Mouse (Mus musculus): ENCODE measurements around the gene Rps11. TPM values are rescaled to one million over a fixed set of nuclear protein-coding genes. Genes with fewer than 3 reads are reported as not detected.
A peak's percentile ranks its signal among the peaks of the same experiment; 100 is the strongest.

Rps11 gene
- polyA plus RNA-seq, 1 experiment from 2014 or later, result 781 TPM

DNA sequence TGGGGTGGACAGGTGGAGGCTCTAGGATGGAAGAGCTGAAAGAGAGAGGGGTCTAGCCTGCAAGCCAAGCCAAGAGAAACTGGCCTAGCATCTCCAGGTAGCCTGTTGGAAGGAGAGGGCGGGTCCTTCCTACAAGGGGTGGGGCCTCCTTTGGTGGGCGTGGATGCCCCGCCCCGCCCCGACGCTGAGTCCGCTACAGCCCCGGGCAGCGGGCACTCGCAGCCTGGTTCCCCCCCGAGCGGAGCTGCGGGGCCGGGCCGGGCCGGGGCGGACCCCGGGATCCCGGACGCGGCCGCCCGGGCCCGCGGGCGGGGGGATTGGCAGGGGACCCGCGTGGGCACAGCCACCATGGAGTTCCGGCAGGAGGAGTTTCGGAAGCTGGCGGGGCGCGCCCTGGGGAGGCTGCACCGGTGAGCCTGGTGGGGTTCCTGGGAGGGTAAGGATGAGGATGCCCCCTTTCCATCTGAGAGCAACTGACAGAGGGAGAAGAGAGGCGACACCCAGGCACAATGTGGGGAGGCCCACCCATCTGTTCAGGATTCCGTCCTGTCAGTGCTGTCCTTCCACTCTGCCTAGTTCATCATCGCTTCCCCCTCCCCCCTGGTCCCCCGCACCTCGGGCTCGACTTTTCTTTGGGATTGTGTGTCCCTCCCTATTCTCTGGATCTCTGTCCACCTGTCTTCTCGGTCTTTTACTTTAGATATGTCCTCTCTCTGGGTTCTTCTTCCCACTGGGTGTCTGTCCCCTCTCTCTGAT is 39.7 kb upstream of the Rps11 start, which contains the start of gene Slc17a7:
Slc17a7 (plus strand) TSS at position 215 of the 756 bp plus-strand sequence.
- no peaks in the 10 kb centered on the region for H3K9me3 ChIP-seq (ENCODE audit: control insufficient read depth, low read length)
- no peak within 1 kb of the TSS; the same call in 1 of the 2 replicates for H3K9ac ChIP-seq (replicated peaks; ENCODE audit: low read depth, low read length)
- H3K27ac ChIP-seq (ENCODE audit: low read depth, low read length), result no peak within 1 kb of the TSS
- no peak for ATAC-seq (ENCODE audit: low read depth)
- peaks cover 49% of the 10 kb centered on the region for H3K27me3 ChIP-seq (ENCODE audit: control insufficient read depth, insufficient read depth, low read length)
- 0 out of 2 replicates have a peak, but pooled peaks cover 7% of the 10 kb centered on the region for H3K36me3 ChIP-seq (ENCODE audit: control insufficient read depth, insufficient read depth, low read length)
- WGBS, result 3% methylated on average over 26 of the region's 41 CpGs
- H3K4me3 ChIP-seq (ENCODE audit: low read depth, low read length), result peak within 1 kb of the TSS; percentile 29
- H3K4me1 ChIP-seq (ENCODE audit: control insufficient read depth, insufficient read depth, low read length), result no peaks in the 10 kb centered on the region
- H3K4me2 ChIP-seq (ENCODE audit: low read depth, low read length), result peak within 1 kb of the TSS; percentile 59

DNA sequence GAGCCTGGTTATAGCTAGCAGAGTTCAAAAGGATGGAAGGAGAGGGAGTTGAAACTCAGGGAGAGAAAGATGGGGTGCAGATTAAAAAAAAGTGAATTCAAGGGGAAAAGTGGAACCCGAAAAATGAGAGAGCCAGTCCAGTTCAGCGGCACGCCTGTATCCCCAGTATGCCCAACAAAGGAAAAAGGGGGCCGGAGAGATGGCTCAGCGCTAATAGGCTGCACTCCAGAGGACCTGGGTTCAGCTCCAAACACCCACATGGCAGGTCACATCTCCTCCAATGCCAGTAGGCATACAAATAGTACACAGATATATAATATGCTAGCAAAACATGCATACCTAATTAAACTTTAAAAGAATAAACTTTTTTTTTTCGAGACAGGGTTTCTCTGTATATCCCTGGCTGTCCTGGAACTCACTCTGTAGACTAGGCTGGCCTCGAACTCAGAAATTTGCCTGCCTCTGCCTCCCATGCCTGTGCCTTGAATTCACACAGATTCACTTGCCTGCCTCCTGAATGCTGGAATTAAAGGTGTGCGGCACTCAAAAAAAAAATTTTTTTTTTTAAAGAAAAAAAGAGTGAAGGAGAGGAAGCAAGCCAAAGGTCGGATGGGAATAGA is 38.9 kb upstream of the Rps11 start:
- Histone ChIP-seq H3K4me1 (ENCODE audit: control insufficient read depth, insufficient read depth, low read length) (no peaks in the 10 kb centered on the region), H3K9ac (replicated peaks; ENCODE audit: low read depth, low read length) (no peak overlapping the region), H3K4me2 (ENCODE audit: low read depth, low read length) (no peak overlapping the region), H3K27me3 (ENCODE audit: control insufficient read depth, insufficient read depth, low read length) (peaks cover 41% of the 10 kb centered on the region), H3K9me3 (ENCODE audit: control insufficient read depth, low read length) (no peaks in the 10 kb centered on the region), H3K27ac (ENCODE audit: low read depth, low read length) (no peak overlapping the region), H3K4me3 (ENCODE audit: low read depth, low read length) (no peak overlapping the region), H3K36me3 (ENCODE audit: control insufficient read depth, insufficient read depth, low read length) (0 out of 2 replicates have a peak, but pooled peaks cover 14% of the 10 kb centered on the region)
- 68% methylated on average over 9 of the region's 9 CpGs for WGBS
- no peak for ATAC-seq (ENCODE audit: low read depth)

DNA sequence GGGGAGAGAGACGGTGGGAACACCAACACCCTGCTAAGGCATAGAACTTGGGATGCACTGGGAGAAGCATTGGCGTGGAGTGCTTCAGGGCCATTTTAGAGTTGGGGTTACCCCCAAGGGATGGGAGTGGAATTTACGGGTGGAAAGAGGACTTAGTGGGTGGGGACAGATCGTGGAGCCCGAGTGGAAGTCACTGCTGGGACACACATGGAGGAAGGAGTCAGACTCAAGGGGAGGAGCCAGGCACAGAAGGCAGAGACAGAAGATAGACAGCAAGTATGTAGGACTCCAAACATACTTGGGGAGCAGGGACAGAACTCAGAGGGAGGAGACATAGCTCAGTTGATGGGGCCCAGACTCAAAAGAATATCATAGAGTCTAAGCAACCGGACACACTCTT is 38.3 kb upstream of the Rps11 start:
- peaks cover 37% of the 10 kb centered on the region for H3K27me3 ChIP-seq (ENCODE audit: control insufficient read depth, insufficient read depth, low read length)
- H3K4me3 ChIP-seq (ENCODE audit: low read depth, low read length), result peak overlapping the region; percentile 27
- no peaks in the 10 kb centered on the region for H3K9me3 ChIP-seq (ENCODE audit: control insufficient read depth, low read length)
- 0 out of 2 replicates have a peak, but pooled peaks cover 18% of the 10 kb centered on the region for H3K36me3 ChIP-seq (ENCODE audit: control insufficient read depth, insufficient read depth, low read length)
- H3K9ac ChIP-seq (replicated peaks; ENCODE audit: low read depth, low read length), result 0 out of 2 replicates have a peak overlapping the region, but pooled peaks have one; percentile 11
- no peaks in the 10 kb centered on the region for H3K4me1 ChIP-seq (ENCODE audit: control insufficient read depth, insufficient read depth, low read length)
- no peak overlapping the region for H3K27ac ChIP-seq (ENCODE audit: low read depth, low read length)
- 25% methylated on average over 6 of the region's 6 CpGs for WGBS
- H3K4me2 ChIP-seq (ENCODE audit: low read depth, low read length), result peak overlapping the region; percentile 59
- ATAC-seq (ENCODE audit: low read depth), result no peak

DNA sequence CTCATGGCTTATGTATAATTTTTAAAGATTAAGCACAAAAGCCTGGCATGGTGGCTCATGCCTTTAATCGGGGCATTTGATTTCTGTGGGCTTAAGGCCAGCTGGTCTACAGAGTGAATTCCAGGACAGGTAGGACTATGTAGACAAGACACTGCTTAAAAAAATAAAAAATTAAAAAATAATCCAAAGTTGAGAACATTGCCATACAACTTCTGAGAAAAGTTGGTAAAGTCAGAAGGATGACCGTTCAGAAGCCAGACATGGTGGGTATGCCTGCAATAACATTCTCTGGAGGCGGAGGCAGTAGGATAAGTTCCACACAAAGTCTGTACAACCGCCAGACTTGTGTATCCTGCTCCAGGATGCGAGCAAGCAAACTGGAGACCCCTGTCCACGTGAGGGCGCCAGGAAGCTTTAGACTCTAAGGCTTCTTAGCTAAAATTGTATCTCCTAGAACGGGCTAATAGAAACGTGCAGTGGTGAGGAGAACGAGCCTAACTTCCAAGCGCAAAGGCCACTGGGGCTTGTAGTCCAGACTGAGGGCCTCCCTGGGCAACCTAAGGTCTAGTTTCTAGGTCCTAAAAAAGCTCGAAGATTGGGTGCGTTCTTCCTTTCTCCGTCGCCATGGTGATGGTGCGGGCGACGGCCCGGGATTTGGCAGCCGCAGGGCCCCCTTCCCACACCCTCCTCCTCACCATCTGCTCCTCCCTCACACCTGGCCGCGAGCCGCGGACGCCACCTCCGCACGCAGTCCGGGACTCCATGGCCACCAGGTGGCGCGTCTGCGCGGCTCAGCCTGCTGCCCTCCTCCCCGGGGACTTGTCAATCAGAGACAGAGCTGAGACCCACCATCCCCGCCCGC is 37.6 kb upstream of the Rps11 start:
- Histone ChIP-seq H3K4me2 (ENCODE audit: low read depth, low read length) (peak overlapping the region; percentile 59), H3K4me3 (ENCODE audit: low read depth, low read length) (peak overlapping the region; percentile 27), H3K27me3 (ENCODE audit: control insufficient read depth, insufficient read depth, low read length) (peaks cover 36% of the 10 kb centered on the region), H3K9ac (replicated peaks; ENCODE audit: low read depth, low read length) (0 out of 2 replicates have a peak overlapping the region, but pooled peaks have one; percentile 11), H3K9me3 (ENCODE audit: control insufficient read depth, low read length) (no peaks in the 10 kb centered on the region), H3K4me1 (ENCODE audit: control insufficient read depth, insufficient read depth, low read length) (no peaks in the 10 kb centered on the region), H3K36me3 (ENCODE audit: control insufficient read depth, insufficient read depth, low read length) (0 out of 2 replicates have a peak, but pooled peaks cover 18% of the 10 kb centered on the region), H3K27ac (ENCODE audit: low read depth, low read length) (no peak overlapping the region)
- peak; percentile 87 for ATAC-seq (ENCODE audit: low read depth)
- 4% methylated on average over 35 of the region's 35 CpGs for WGBS

DNA sequence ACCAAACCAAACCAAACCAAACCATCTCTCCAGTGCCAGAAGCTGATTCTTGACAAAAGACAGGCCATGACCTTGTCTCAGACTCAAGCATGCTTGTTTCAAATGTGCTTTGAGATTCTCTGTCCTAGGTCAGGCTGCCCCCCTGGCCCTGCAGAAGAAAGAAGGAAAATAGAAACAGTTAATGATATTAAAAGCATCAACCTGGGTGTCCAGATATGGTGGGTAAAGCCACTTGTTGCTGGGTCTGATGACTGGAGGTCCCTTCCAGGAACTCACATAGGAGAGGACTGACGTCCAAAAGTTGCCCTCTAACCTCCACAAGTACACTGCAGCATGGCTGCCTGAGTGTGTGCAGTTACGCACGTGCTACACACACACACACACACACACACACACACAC is 36.6 kb upstream of the Rps11 start:
- WGBS, result 91% methylated on average over 3 of the region's 3 CpGs
- Histone ChIP-seq H3K4me3 (ENCODE audit: low read depth, low read length) (no peak overlapping the region), H3K27ac (ENCODE audit: low read depth, low read length) (no peak overlapping the region), H3K9ac (replicated peaks; ENCODE audit: low read depth, low read length) (no peak overlapping the region), H3K4me1 (ENCODE audit: control insufficient read depth, insufficient read depth, low read length) (no peaks in the 10 kb centered on the region), H3K36me3 (ENCODE audit: control insufficient read depth, insufficient read depth, low read length) (0 out of 2 replicates have a peak, but pooled peaks cover 18% of the 10 kb centered on the region), H3K4me2 (ENCODE audit: low read depth, low read length) (no peak overlapping the region), H3K27me3 (ENCODE audit: control insufficient read depth, insufficient read depth, low read length) (peaks cover 29% of the 10 kb centered on the region), H3K9me3 (ENCODE audit: control insufficient read depth, low read length) (no peaks in the 10 kb centered on the region)
- no peak for ATAC-seq (ENCODE audit: low read depth)

DNA sequence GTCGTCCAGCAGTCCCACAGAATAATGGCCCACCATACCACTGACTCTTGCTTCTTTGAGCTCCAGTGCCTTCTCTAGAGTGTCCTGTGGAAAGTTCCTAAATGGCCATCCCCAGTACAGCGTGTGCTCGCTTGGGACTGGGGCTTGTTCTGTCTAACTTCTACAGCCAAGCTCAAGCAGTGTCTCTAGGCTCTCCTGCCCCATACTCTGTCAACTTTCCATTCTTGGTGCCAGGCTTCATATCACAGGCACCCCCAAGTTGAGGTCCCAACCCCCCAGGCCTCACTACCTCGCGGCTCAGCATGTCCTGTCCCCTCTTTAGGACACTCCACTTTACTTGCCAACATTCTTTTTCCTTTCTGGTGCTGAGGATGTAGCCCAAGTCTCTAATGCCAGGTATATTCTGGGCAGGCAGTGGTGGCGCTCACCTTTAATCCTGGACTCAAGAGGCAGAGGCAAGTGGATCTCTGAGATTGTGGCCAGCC is 36.1 kb upstream of the Rps11 start:
- no peak overlapping the region for H3K27ac ChIP-seq (ENCODE audit: low read depth, low read length)
- ATAC-seq (ENCODE audit: low read depth), result no peak
- WGBS, result 95% methylated on average over 6 of the region's 6 CpGs

DNA sequence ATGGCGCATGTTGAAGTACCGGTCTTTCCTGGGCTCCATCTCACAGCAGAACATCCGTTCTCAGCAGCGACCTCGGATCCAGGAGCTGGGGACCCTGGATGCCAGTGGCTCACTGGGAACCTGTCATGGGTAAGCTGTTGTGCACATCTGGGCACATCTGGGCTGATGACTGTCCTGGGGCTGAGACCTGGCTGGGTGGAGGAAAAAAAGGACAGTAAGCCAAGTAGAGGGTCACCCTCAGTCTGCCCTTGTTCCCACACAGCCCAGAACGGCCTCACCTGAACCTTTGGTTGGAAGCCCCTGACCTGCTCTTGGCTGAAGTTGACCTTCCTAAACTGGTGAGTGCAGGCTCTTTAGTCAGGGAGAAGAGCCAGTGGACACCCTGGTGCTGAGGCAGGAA is 34.8 kb upstream of the Rps11 start:
- 94% methylated on average over 6 of the region's 6 CpGs for WGBS
- H3K4me2 ChIP-seq (ENCODE audit: low read depth, low read length), result no peak overlapping the region
- H3K4me3 ChIP-seq (ENCODE audit: low read depth, low read length), result no peak overlapping the region

More for the DNA sequence above, 36.1 kb upstream of the Rps11 start:
- H3K4me1 ChIP-seq (ENCODE audit: control insufficient read depth, insufficient read depth, low read length), result peaks cover 5% of the 10 kb centered on the region
- peaks cover 24% of the 10 kb centered on the region for H3K27me3 ChIP-seq (ENCODE audit: control insufficient read depth, insufficient read depth, low read length)
- H3K9me3 ChIP-seq (ENCODE audit: control insufficient read depth, low read length), result no peaks in the 10 kb centered on the region
- no peak overlapping the region for H3K4me2 ChIP-seq (ENCODE audit: low read depth, low read length)
- 0 out of 2 replicates have a peak, but pooled peaks cover 18% of the 10 kb centered on the region for H3K36me3 ChIP-seq (ENCODE audit: control insufficient read depth, insufficient read depth, low read length)
- no peak overlapping the region for H3K4me3 ChIP-seq (ENCODE audit: low read depth, low read length)
- no peak overlapping the region for H3K9ac ChIP-seq (replicated peaks; ENCODE audit: low read depth, low read length)

DNA sequence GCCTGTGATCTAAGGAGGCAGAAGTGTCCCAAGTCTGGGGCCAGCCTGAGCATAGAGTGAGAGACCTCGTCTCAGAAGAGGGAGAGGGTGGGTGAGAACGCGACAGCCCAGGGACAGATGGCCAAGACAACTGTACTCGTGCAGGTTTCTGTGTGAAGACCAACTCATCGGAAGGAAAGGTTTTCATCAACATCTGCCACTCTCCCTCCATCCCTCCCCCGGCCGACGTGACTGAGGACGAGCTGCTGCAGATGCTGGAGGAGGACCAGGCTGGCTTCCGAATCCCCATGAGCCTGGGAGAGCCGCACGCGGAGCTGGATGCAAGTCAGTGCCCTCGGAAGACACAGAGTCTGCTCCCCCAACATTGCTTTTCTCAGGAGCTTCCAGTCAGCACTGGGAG is 33.2 kb upstream of the Rps11 start:
- H3K4me2 ChIP-seq (ENCODE audit: low read depth, low read length), result no peak overlapping the region
- 90% methylated on average over 14 of the region's 14 CpGs for WGBS
- H3K9ac ChIP-seq (replicated peaks; ENCODE audit: low read depth, low read length), result no peak overlapping the region
- H3K4me1 ChIP-seq (ENCODE audit: control insufficient read depth, insufficient read depth, low read length), result peaks cover 10% of the 10 kb centered on the region
- no peak overlapping the region for H3K4me3 ChIP-seq (ENCODE audit: low read depth, low read length)
- H3K36me3 ChIP-seq (ENCODE audit: control insufficient read depth, insufficient read depth, low read length), result 0 out of 2 replicates have a peak, but pooled peaks cover 18% of the 10 kb centered on the region
- ATAC-seq (ENCODE audit: low read depth), result no peak
- no peaks in the 10 kb centered on the region for H3K27me3 ChIP-seq (ENCODE audit: control insufficient read depth, insufficient read depth, low read length)
- H3K27ac ChIP-seq (ENCODE audit: low read depth, low read length), result no peak overlapping the region
- H3K9me3 ChIP-seq (ENCODE audit: control insufficient read depth, low read length), result no peaks in the 10 kb centered on the region

More for the DNA sequence above, 34.8 kb upstream of the Rps11 start:
- Histone ChIP-seq H3K9ac (replicated peaks; ENCODE audit: low read depth, low read length) (no peak overlapping the region), H3K4me1 (ENCODE audit: control insufficient read depth, insufficient read depth, low read length) (peaks cover 10% of the 10 kb centered on the region), H3K9me3 (ENCODE audit: control insufficient read depth, low read length) (no peaks in the 10 kb centered on the region), H3K27ac (ENCODE audit: low read depth, low read length) (no peak overlapping the region), H3K27me3 (ENCODE audit: control insufficient read depth, insufficient read depth, low read length) (peaks cover 11% of the 10 kb centered on the region), H3K36me3 (ENCODE audit: control insufficient read depth, insufficient read depth, low read length) (0 out of 2 replicates have a peak, but pooled peaks cover 18% of the 10 kb centered on the region)
- ATAC-seq (ENCODE audit: low read depth), result no peak

Data from neural tube, embryonic 14.5 days (tissue).